Mouse (Mus musculus): ENCODE measurements at regions not wholly inside any gene's neighbourhood (a gene's known extent, or its start where the extent isn't known, plus 50 kb on each side); places are given as distances from the start of the nearest gene placed in this dataset.

- DNase-seq: no peak
Observed at GRCm38 (mm10) chr4:68179551-68179950, 774.6 kb downstream of the Brinp1 start.

GRCm38 (mm10) chr4:68156499-68156898 lies 797.7 kb downstream of the Brinp1 start:
- no peak for DNase-seq

- DNase-seq: no peak
Observed at GRCm38 (mm10) chr4:68148483-68149069, 805.6 kb downstream of the Brinp1 start.

GRCm38 (mm10) chr4:68128124-68128523 lies 826.1 kb downstream of the Brinp1 start:
- no peak for DNase-seq

- no peak for DNase-seq
Observed at GRCm38 (mm10) chr4:68114502-68114901, 839.7 kb downstream of the Brinp1 start.

GRCm38 (mm10) chr4:68085255-68085654 lies 868.9 kb downstream of the Brinp1 start:
- no peak for DNase-seq

- DNase-seq: no peak
Observed at GRCm38 (mm10) chr4:68056813-68057578, 897.2 kb downstream of the Brinp1 start.

- peak; percentile 8 for DNase-seq
Observed at GRCm38 (mm10) chr4:68022891-68023303, 931.3 kb downstream of the Brinp1 start.

- no peak for DNase-seq
Observed at GRCm38 (mm10) chr4:68011371-68011770, 942.8 kb downstream of the Brinp1 start.

GRCm38 (mm10) chr4:67994796-67995283 lies 959.4 kb downstream of the Brinp1 start:
- DNase-seq: no peak

GRCm38 (mm10) chr4:67963456-67963855 lies 990.7 kb downstream of the Brinp1 start:
- no peak for DNase-seq

- DNase-seq: no peak
Observed at GRCm38 (mm10) chr4:67948000-67948399, 1006.2 kb downstream of the Brinp1 start.

- no peak for DNase-seq
Observed at GRCm38 (mm10) chr4:67932481-67932880, 1021.7 kb downstream of the Brinp1 start.

GRCm38 (mm10) chr4:67899109-67899508 lies 1055.1 kb downstream of the Brinp1 start:
- no peak for DNase-seq

GRCm38 (mm10) chr4:67891946-67892575 lies 1062.1 kb downstream of the Brinp1 start:
- no peak for DNase-seq

- DNase-seq: no peak
Observed at GRCm38 (mm10) chr4:67887954-67888353, 1060.6 kb downstream of the Tlr4 start.

- DNase-seq: no peak
Observed at GRCm38 (mm10) chr4:67885204-67885603, 1057.8 kb downstream of the Tlr4 start.

- no peak for DNase-seq
Observed at GRCm38 (mm10) chr4:67862218-67862617, 1034.8 kb downstream of the Tlr4 start.

- no peak for DNase-seq
Observed at GRCm38 (mm10) chr4:67861801-67862200, 1034.4 kb downstream of the Tlr4 start.

GRCm38 (mm10) chr4:67853001-67853400 lies 1025.6 kb downstream of the Tlr4 start:
- DNase-seq: no peak

GRCm38 (mm10) chr4:67833397-67833796 lies 1006.0 kb downstream of the Tlr4 start:
- no peak for DNase-seq

GRCm38 (mm10) chr4:67825484-67825883 lies 998.1 kb downstream of the Tlr4 start:
- no peak for DNase-seq

- DNase-seq: no peak
Observed at GRCm38 (mm10) chr4:67796050-67796449, 968.7 kb downstream of the Tlr4 start.
